Mouse (Mus musculus) hindbrain, embryonic 13.5 days (tissue): ENCODE results near the gene G0s2. TPM values are rescaled to one million over a fixed set of nuclear protein-coding genes. Genes with fewer than 3 reads are reported as not detected.
"Not testable (repeated sequence)": the region's sequence is repeated elsewhere in the genome, so short reads cannot be mapped to it uniquely, and the experiment has no call there.

Experiments
- ATAC-seq: fragments of 200-750 bp; cut with Nextera tagmentation; 2 replicates; pipeline ENCODE4 v1.8.0; 2017; ENCODE audit warnings: moderate TSS enrichment; ENCODE audit not compliant: low FRiP score
- H3K27ac ChIP-seq: fragments of 300-500 bp; sonication (generic); 2 replicates; pipeline ENCODE4 v1.5.1; 2015; ENCODE audit warnings: inconsistent platforms, mild to moderate bottlenecking, moderate library complexity
- H3K27me3 ChIP-seq: fragments of 300-500 bp; sonication (generic); 2 replicates; pipeline ENCODE4 v1.6.1; 2015; ENCODE audit warnings: mild to moderate bottlenecking, inconsistent platforms
- H3K36me3 ChIP-seq: fragments of 300-500 bp; sonication (generic); 2 replicates; pipeline ENCODE4 v1.6.1; 2015; ENCODE audit warnings: mild to moderate bottlenecking, inconsistent platforms
- H3K4me1 ChIP-seq: fragments of 300-500 bp; sonication (generic); replicated peaks from 2 replicates; pipeline ENCODE4 v1.6.1; 2015; ENCODE audit warnings: inconsistent platforms
- H3K4me2 ChIP-seq: fragments of 300-500 bp; sonication (generic); 2 replicates; pipeline ENCODE4 v1.6.1; 2015; ENCODE audit warnings: inconsistent platforms, mild to moderate bottlenecking, moderate library complexity
- H3K4me3 ChIP-seq: fragments of 300-500 bp; sonication (generic); 2 replicates; pipeline ENCODE4 v1.5.1; 2015; ENCODE audit warnings: mild to moderate bottlenecking, inconsistent platforms
- H3K9ac ChIP-seq: fragments of 300-500 bp; sonication (generic); 2 replicates; pipeline ENCODE4 v1.6.1; 2015; ENCODE audit warnings: mild to moderate bottlenecking, inconsistent platforms
- H3K9me3 ChIP-seq: fragments of 300-500 bp; sonication (generic); 2 replicates; pipeline ENCODE4 v1.6.1; 2016; ENCODE audit warnings: inconsistent platforms
- WGBS: fragments of 180-500 bp; shearing (Covaris S2); methylation state at CpG from one replicate; pipeline ENCODE4 v1.1.7; 2015; 5-methylcytosine and 5-hydroxymethylcytosine counted together
- polyA plus RNA-seq: library from polyadenylated mRNA; unstranded; fragments of >200 nt; fragmentation: Nextera tagmentation; extraction: Ambion mirVana; gene quantifications from 2 replicates; pipeline ENCODE4 v1.2.1, GENCODE M21; 2015

Gene G0s2
- polyA plus RNA-seq, 1 experiment from 2014 or later = 6.5 TPM

GRCm38 (mm10) chr1:193302093-193302405, 29.0 kb upstream of the G0s2 start:
- ATAC-seq = no peak
- H3K4me1 ChIP-seq = peaks cover 8% of the 10 kb centered on the region
- H3K4me3 ChIP-seq = no peak overlapping the region
- no peak overlapping the region for H3K9ac ChIP-seq
- 69% methylated on average over 8 of the region's 8 CpGs for WGBS
- no peak overlapping the region for H3K27ac ChIP-seq
- peaks cover 11% of the 10 kb centered on the region for H3K27me3 ChIP-seq
- H3K9me3 ChIP-seq = no peaks in the 10 kb centered on the region
- H3K36me3 ChIP-seq = no peaks in the 10 kb centered on the region
- H3K4me2 ChIP-seq = no peak overlapping the region

- Histone ChIP-seq H3K9me3 (no peaks in the 10 kb centered on the region), H3K4me1 (peaks cover 8% of the 10 kb centered on the region), H3K9ac (no peak overlapping the region), H3K36me3 (no peaks in the 10 kb centered on the region), H3K4me2 (no peak overlapping the region), H3K27me3 (peaks cover 11% of the 10 kb centered on the region), H3K27ac (no peak overlapping the region), H3K4me3 (no peak overlapping the region)
- no peak for ATAC-seq
- WGBS = 80% methylated on average over 6 of the region's 6 CpGs
Observed at GRCm38 (mm10) chr1:193301216-193302092, 28.4 kb upstream of the G0s2 start.

- no peaks in the 10 kb centered on the region for H3K9me3 ChIP-seq
Observed at GRCm38 (mm10) chr1:193299995-193300394, 27.0 kb upstream of the G0s2 start.

GRCm38 (mm10) chr1:193298141-193298765, 25.2 kb upstream of the G0s2 start:
- no peak for ATAC-seq
- WGBS = 81% methylated on average over 3 of the region's 3 CpGs

More at GRCm38 (mm10) chr1:193299995-193300394, 27.0 kb upstream of the G0s2 start:
- Histone ChIP-seq H3K27ac (no peak overlapping the region), H3K36me3 (no peaks in the 10 kb centered on the region), H3K4me1 (0 out of 2 replicates have a peak, but pooled peaks cover 3% of the 10 kb centered on the region), H3K4me2 (no peak overlapping the region), H3K4me3 (no peak overlapping the region), H3K9ac (no peak overlapping the region), H3K27me3 (peaks cover 11% of the 10 kb centered on the region)
- 56% methylated on average over 1 of the region's 1 CpGs for WGBS
- no peak for ATAC-seq

GRCm38 (mm10) chr1:193295920-193296319, 22.9 kb upstream of the G0s2 start:
- Histone ChIP-seq H3K27ac (no peak overlapping the region), H3K9me3 (no peaks in the 10 kb centered on the region), H3K4me2 (no peak overlapping the region), H3K36me3 (no peaks in the 10 kb centered on the region), H3K27me3 (no peaks in the 10 kb centered on the region), H3K9ac (no peak overlapping the region), H3K4me3 (no peak overlapping the region), H3K4me1 (no peaks in the 10 kb centered on the region)
- 86% methylated on average over 5 of the region's 5 CpGs for WGBS
- ATAC-seq = no peak

More at GRCm38 (mm10) chr1:193298141-193298765, 25.2 kb upstream of the G0s2 start:
- H3K9me3 ChIP-seq = no peaks in the 10 kb centered on the region
- H3K27me3 ChIP-seq = peaks cover 8% of the 10 kb centered on the region
- no peak overlapping the region for H3K27ac ChIP-seq
- no peaks in the 10 kb centered on the region for H3K36me3 ChIP-seq
- no peak overlapping the region for H3K4me3 ChIP-seq
- no peak overlapping the region for H3K4me2 ChIP-seq
- H3K9ac ChIP-seq = no peak overlapping the region
- 0 out of 2 replicates have a peak, but pooled peaks cover 3% of the 10 kb centered on the region for H3K4me1 ChIP-seq

- ATAC-seq = no peak
- 71% methylated on average over 3 of the region's 3 CpGs for WGBS
- H3K9me3 ChIP-seq = no peaks in the 10 kb centered on the region
- no peak overlapping the region for H3K27ac ChIP-seq
- no peaks in the 10 kb centered on the region for H3K27me3 ChIP-seq
- no peak overlapping the region for H3K9ac ChIP-seq
- no peak overlapping the region for H3K4me2 ChIP-seq
- no peaks in the 10 kb centered on the region for H3K4me1 ChIP-seq
- no peaks in the 10 kb centered on the region for H3K36me3 ChIP-seq
- no peak overlapping the region for H3K4me3 ChIP-seq
Observed at GRCm38 (mm10) chr1:193293926-193294325, 20.9 kb upstream of the G0s2 start.

- Histone ChIP-seq H3K36me3 (no peaks in the 10 kb centered on the region), H3K4me1 (no peaks in the 10 kb centered on the region), H3K27ac (no peak overlapping the region), H3K9ac (no peak overlapping the region), H3K4me2 (no peak overlapping the region), H3K4me3 (no peak overlapping the region), H3K27me3 (no peaks in the 10 kb centered on the region), H3K9me3 (no peaks in the 10 kb centered on the region)
- ATAC-seq = no peak
- 74% methylated on average over 2 of the region's 2 CpGs for WGBS
Observed at GRCm38 (mm10) chr1:193293039-193293438, 20.0 kb upstream of the G0s2 start.

GRCm38 (mm10) chr1:193290686-193291085, 17.7 kb upstream of the G0s2 start:
- Histone ChIP-seq H3K27ac (no peak overlapping the region), H3K4me3 (no peak overlapping the region), H3K36me3 (no peaks in the 10 kb centered on the region), H3K9me3 (no peaks in the 10 kb centered on the region), H3K27me3 (no peaks in the 10 kb centered on the region), H3K4me1 (no peaks in the 10 kb centered on the region), H3K4me2 (no peak overlapping the region), H3K9ac (no peak overlapping the region)
- ATAC-seq = no peak

GRCm38 (mm10) chr1:193289914-193290313, 16.9 kb upstream of the G0s2 start:
- no peak overlapping the region for H3K27ac ChIP-seq
- H3K36me3 ChIP-seq = no peaks in the 10 kb centered on the region
- H3K4me3 ChIP-seq = no peak overlapping the region
- no peaks in the 10 kb centered on the region for H3K27me3 ChIP-seq
- no peak overlapping the region for H3K9ac ChIP-seq
- no peaks in the 10 kb centered on the region for H3K4me1 ChIP-seq
- no peak overlapping the region for H3K4me2 ChIP-seq
- WGBS = 89% methylated on average over 5 of the region's 5 CpGs
- H3K9me3 ChIP-seq = no peaks in the 10 kb centered on the region
- ATAC-seq = no peak

GRCm38 (mm10) chr1:193289076-193289475, 16.1 kb upstream of the G0s2 start:
- Histone ChIP-seq H3K4me3 (no peak overlapping the region), H3K9ac (no peak overlapping the region), H3K27me3 (no peaks in the 10 kb centered on the region), H3K27ac (no peak overlapping the region), H3K4me1 (peaks cover 4% of the 10 kb centered on the region; the same call in 1 of the 2 replicates), H3K36me3 (no peaks in the 10 kb centered on the region), H3K4me2 (no peak overlapping the region), H3K9me3 (no peaks in the 10 kb centered on the region)
- no peak for ATAC-seq
- WGBS = 91% methylated on average over 3 of the region's 3 CpGs

- ATAC-seq = no peak
- 83% methylated on average over 2 of the region's 2 CpGs for WGBS
- no peak overlapping the region for H3K4me2 ChIP-seq
- H3K27ac ChIP-seq = no peak overlapping the region
- peaks cover 6% of the 10 kb centered on the region; the same call in 1 of the 2 replicates for H3K4me1 ChIP-seq
- no peak overlapping the region for H3K9ac ChIP-seq
- no peak overlapping the region for H3K4me3 ChIP-seq
- no peaks in the 10 kb centered on the region for H3K27me3 ChIP-seq
- no peaks in the 10 kb centered on the region for H3K36me3 ChIP-seq
- no peaks in the 10 kb centered on the region for H3K9me3 ChIP-seq
Observed at GRCm38 (mm10) chr1:193287578-193287977, 14.6 kb upstream of the G0s2 start.

- not testable (repeated sequence) for H3K4me2 ChIP-seq, H3K9ac ChIP-seq, H3K36me3 ChIP-seq, H3K4me1 ChIP-seq, H3K27ac ChIP-seq, H3K9me3 ChIP-seq, H3K27me3 ChIP-seq, ATAC-seq, H3K4me3 ChIP-seq
- 86% methylated on average over 3 of the region's 3 CpGs for WGBS
Observed at GRCm38 (mm10) chr1:193285766-193286325, 12.8 kb upstream of the G0s2 start.
